Mouse (Mus musculus) bone marrow, adult 2 months (tissue): ENCODE data around the gene Zdhhc7.

Source experiments
- CTCF ChIP-seq: fragments of 200-500 bp; IDR thresholded peaks from 2 replicates; pipeline ENCODE4 v1.5.1; 2011; ENCODE audit warnings: low read length, control low read depth; ENCODE audit not compliant: control insufficient read depth, insufficient read depth
- POLR2A ChIP-seq: fragments of 200-500 bp; IDR thresholded peaks from 2 replicates; pipeline ENCODE4 v1.6.1; 2011; ENCODE audit warnings: low read depth, mild to moderate bottlenecking, control low read depth, low read length, borderline replicate concordance; ENCODE audit not compliant: control insufficient read depth

- TF ChIP-seq CTCF, result no peak
- no peak for TF ChIP-seq POLR2A
Observed at GRCm38 (mm10) chr8:120094801-120095200, 6.5 kb downstream of the Zdhhc7 start.
